Mouse (Mus musculus) left cerebral cortex, postnatal 14 days (tissue): ENCODE data around the gene Pml. TPM values are rescaled to one million over a fixed set of nuclear protein-coding genes. Genes with fewer than 3 reads are reported as not detected.
"Not testable (repeated sequence)": the region's sequence is repeated elsewhere in the genome, so short reads cannot be mapped to it uniquely, and the experiment has no call there.

Source experiments
- DNase-seq, 2 experiments: peaks; one replicate each; pipeline ENCODE4 v3.0.0; 2021 to 2022; ENCODE audit warnings: low spot score in 2 of 2, mixed read lengths in 1 of 2
- intact Hi-C: fragments of 180-260 bp; cut with DNase I; formaldehyde crosslinking; loops from one replicate; pipeline ENCODE4 v1.15.1; 2025
- total RNA-seq, 2 experiments: library from RNA; stranded (reverse); gene quantifications; 2 replicates each; pipeline ENCODE4 v1.2.3; 2021

Pml gene
- total RNA-seq, 2 experiments from 2014 or later = 12.2 to 13.6 TPM

GRCm38 (mm10) chr9:58274101-58274604, 24.6 kb upstream of the Pml start:
- no peak for DNase-seq
- intact Hi-C loops = no loop called here

- DNase-seq = no peak
- intact Hi-C loops = no loop called here
Observed at GRCm38 (mm10) chr9:58272855-58273254, 23.3 kb upstream of the Pml start.

GRCm38 (mm10) chr9:58272068-58272541, 22.5 kb upstream of the Pml start:
- DNase-seq = no peak
- intact Hi-C loops = no loop called here

GRCm38 (mm10) chr9:58271551-58271950, 22.0 kb upstream of the Pml start:
- DNase-seq, intact Hi-C loops: not testable (repeated sequence)

- intact Hi-C loops = no loop called here
Observed at GRCm38 (mm10) chr9:58271109-58271508, 21.5 kb upstream of the Pml start.

GRCm38 (mm10) chr9:58270081-58270480, 20.5 kb upstream of the Pml start:
- intact Hi-C loops = no loop called here
- no peak for DNase-seq

More at GRCm38 (mm10) chr9:58271109-58271508, 21.5 kb upstream of the Pml start:
- no peak for DNase-seq

- intact Hi-C loops = no loop called here
Observed at GRCm38 (mm10) chr9:58268384-58269313, 19.1 kb upstream of the Pml start.

GRCm38 (mm10) chr9:58267046-58267445, 17.5 kb upstream of the Pml start:
- intact Hi-C loops = no loop called here
- DNase-seq = no peak

More at GRCm38 (mm10) chr9:58268384-58269313, 19.1 kb upstream of the Pml start:
- DNase-seq = peak; percentile 69 to 73

GRCm38 (mm10) chr9:58266571-58267011, 17.0 kb upstream of the Pml start:
- intact Hi-C loops = no loop called here

GRCm38 (mm10) chr9:58265368-58265767, 15.8 kb upstream of the Pml start:
- intact Hi-C loops = no loop called here
- DNase-seq = no peak

More at GRCm38 (mm10) chr9:58266571-58267011, 17.0 kb upstream of the Pml start:
- no peak for DNase-seq

- no peak for DNase-seq
- intact Hi-C loops = no loop called here
Observed at GRCm38 (mm10) chr9:58262507-58262906, 12.9 kb upstream of the Pml start.

GRCm38 (mm10) chr9:58255704-58256685, 6.4 kb upstream of the Pml start:
- no peak for DNase-seq
- intact Hi-C loops = no loop called here

- intact Hi-C loops = no loop called here
- no peak for DNase-seq
Observed at GRCm38 (mm10) chr9:58255105-58255504, 5.5 kb upstream of the Pml start.

- DNase-seq, intact Hi-C loops: not testable (repeated sequence)
Observed at GRCm38 (mm10) chr9:58253805-58254122, 4.2 kb upstream of the Pml start.

- peak; percentile 93 to 94 for DNase-seq
- intact Hi-C loops = no loop called here
Observed at GRCm38 (mm10) chr9:58253033-58253804, 3.6 kb upstream of the Pml start, which contains the start of gene Stoml1. Gene Stoml1, plus strand, starts transcription at chr9:58253164.

- DNase-seq, intact Hi-C loops: not testable (repeated sequence)
Observed at GRCm38 (mm10) chr9:58250730-58251129, 1.1 kb upstream of the Pml start.

- DNase-seq = no peak
- intact Hi-C loops = no loop called here
Observed at GRCm38 (mm10) chr9:58250322-58250721, 736 bp upstream of the Pml start.

- intact Hi-C loops = no loop called here
- no peak for DNase-seq
Observed at GRCm38 (mm10) chr9:58248746-58249413, 706 bp downstream of the Pml start.
